Mouse (Mus musculus): Measurements from ENCODE around the gene Dnah2. TPM values are rescaled to one million over a fixed set of nuclear protein-coding genes. Genes with fewer than 3 reads are reported as not detected.

Gene Dnah2
- polyA plus RNA-seq, 1 experiment from 2014 or later = 6.9 TPM

DNA sequence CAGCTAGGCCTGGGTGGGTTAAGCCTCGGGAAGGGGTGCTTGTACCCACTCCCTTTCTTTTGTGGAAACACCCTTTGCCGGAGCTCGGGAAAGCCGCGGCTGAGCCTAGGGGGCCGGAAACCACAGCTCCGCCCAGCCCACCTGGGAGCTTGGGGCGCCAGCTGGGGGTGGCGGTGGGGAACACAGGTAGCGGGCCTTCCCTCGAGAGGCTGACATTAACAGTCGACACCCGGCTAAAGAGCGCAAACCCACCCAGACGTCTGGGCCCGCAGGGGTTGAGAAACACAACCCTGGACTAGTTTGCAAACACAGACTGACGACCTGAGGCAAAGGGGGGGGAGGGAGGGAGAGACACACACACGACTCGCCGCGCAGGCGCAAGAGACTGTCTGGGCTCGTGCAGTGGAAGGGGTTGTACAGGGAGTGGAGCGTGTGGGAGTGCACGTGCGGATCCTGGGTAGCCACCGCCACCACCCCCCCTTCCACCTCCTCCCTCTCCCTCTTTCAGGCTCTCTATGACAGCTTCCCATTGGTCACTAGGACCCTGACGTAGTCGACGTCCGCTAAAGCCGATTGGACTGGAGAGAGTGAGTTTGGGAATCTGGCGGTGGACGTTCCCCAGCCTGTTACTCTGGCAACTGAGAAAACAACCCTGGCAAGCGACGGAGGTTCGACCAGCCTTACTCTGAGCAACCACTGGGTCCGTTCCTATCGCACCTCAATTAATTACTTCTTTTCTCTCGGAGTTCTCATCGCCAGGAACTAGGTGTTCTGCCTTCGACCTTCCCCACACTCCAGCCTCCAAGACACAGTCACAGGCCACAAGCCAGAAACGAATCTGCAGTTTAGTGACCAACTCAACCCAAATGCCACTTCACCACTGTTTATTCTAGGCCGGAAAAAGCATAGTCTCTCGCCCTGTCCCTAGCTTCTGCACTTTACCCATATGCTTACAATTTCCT, 130.1 kb downstream of the Dnah2 start:
- 2% methylated on average over 40 of the region's 45 CpGs for WGBS
- H3K9me3 ChIP-seq (ENCODE audit: control insufficient read depth, low read length) = no peaks in the 10 kb centered on the region
- peaks cover 42% of the 10 kb centered on the region for H3K4me1 ChIP-seq (ENCODE audit: control insufficient read depth, insufficient read depth, low read length)
- H3K4me2 ChIP-seq (ENCODE audit: low read depth, low read length) = peak overlapping the region; percentile 99
- peak overlapping the region; percentile 64 for H3K9ac ChIP-seq (replicated peaks; ENCODE audit: low read depth, low read length)
- H3K27ac ChIP-seq (ENCODE audit: low read depth, low read length) = peak overlapping the region; percentile 99
- ATAC-seq (ENCODE audit: low read depth) = peak; percentile 91
- H3K27me3 ChIP-seq (ENCODE audit: control insufficient read depth, insufficient read depth, low read length) = peaks cover 14% of the 10 kb centered on the region; the same call in 1 of the 2 replicates
- H3K4me3 ChIP-seq (ENCODE audit: low read depth, low read length) = peak overlapping the region; percentile 83
- H3K36me3 ChIP-seq (ENCODE audit: control insufficient read depth, insufficient read depth, low read length) = no peaks in the 10 kb centered on the region

GRCm38 (mm10) chr11:69417449-69418384, 131.2 kb downstream of the Dnah2 start:
- peak overlapping the region; percentile 83 for H3K4me3 ChIP-seq (ENCODE audit: low read depth, low read length)
- WGBS = under 1% methylated on average over 39 of the region's 39 CpGs
- ATAC-seq (ENCODE audit: low read depth) = peak; percentile 29
- H3K9me3 ChIP-seq (ENCODE audit: control insufficient read depth, low read length) = no peaks in the 10 kb centered on the region
- H3K9ac ChIP-seq (replicated peaks; ENCODE audit: low read depth, low read length) = peak overlapping the region; percentile 99
- peak overlapping the region; percentile 99 for H3K4me2 ChIP-seq (ENCODE audit: low read depth, low read length)
- H3K27me3 ChIP-seq (ENCODE audit: control insufficient read depth, insufficient read depth, low read length) = peaks cover 10% of the 10 kb centered on the region; the same call in 1 of the 2 replicates
- peaks cover 53% of the 10 kb centered on the region for H3K4me1 ChIP-seq (ENCODE audit: control insufficient read depth, insufficient read depth, low read length)
- H3K27ac ChIP-seq (ENCODE audit: low read depth, low read length) = peak overlapping the region; percentile 99
- H3K36me3 ChIP-seq (ENCODE audit: control insufficient read depth, insufficient read depth, low read length) = peaks cover 2% of the 10 kb centered on the region; the same call in 1 of the 2 replicates

DNA sequence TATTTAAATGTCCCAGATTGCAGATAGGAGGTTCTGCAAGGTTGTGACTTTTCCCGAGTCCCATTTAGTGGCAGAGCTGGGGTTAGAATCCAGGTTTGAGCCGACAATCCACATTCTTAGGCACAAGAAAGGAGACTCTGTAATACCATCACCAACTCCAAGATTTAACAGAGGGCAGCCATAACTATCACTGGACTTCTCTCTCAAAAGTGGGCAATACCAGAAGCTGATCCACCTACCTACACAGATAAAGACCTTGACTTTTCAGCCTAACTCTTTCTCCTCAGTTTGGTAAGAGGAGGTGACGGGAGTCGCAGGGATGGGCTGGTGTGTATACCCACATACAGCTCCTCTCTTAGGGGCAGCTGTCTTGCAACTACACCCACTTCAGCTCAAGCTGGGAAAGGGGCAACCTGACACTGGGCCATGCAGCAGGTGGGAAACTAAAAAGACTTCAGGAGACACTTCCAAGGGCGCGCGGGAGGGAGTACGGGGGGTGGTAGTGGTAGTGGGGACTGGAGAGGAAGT, 131.9 kb downstream of the Dnah2 start:
- peak overlapping the region; percentile 99 for H3K9ac ChIP-seq (replicated peaks; ENCODE audit: low read depth, low read length)
- 5% methylated on average over 8 of the region's 8 CpGs for WGBS
- peaks cover 4% of the 10 kb centered on the region; the same call in 1 of the 2 replicates for H3K27me3 ChIP-seq (ENCODE audit: control insufficient read depth, insufficient read depth, low read length)
- peaks cover 6% of the 10 kb centered on the region; the same call in 1 of the 2 replicates for H3K36me3 ChIP-seq (ENCODE audit: control insufficient read depth, insufficient read depth, low read length)
- H3K4me2 ChIP-seq (ENCODE audit: low read depth, low read length) = peak overlapping the region; percentile 99
- H3K9me3 ChIP-seq (ENCODE audit: control insufficient read depth, low read length) = no peaks in the 10 kb centered on the region
- peaks cover 60% of the 10 kb centered on the region for H3K4me1 ChIP-seq (ENCODE audit: control insufficient read depth, insufficient read depth, low read length)
- peak overlapping the region; percentile 83 for H3K4me3 ChIP-seq (ENCODE audit: low read depth, low read length)
- peak overlapping the region; percentile 99 for H3K27ac ChIP-seq (ENCODE audit: low read depth, low read length)
- no peak for ATAC-seq (ENCODE audit: low read depth)

DNA sequence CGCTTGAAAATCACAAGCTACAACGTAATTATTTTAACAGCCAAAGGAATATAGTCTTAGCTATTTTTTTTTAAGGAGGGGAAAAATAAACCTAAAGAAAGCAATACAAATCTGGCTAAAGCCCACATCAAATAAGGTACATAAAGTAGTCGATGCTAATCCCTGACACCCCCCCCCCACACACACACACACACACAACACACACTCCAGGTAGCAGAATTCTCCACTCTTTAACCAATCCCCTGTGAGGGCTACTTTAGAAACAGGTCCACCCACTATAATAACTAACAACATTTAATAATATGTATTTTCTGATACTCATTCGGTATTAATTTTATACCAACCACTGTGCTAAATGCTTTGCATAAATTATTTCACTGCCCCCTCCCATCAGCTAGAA, 132.4 kb downstream of the Dnah2 start:
- H3K9me3 ChIP-seq (ENCODE audit: control insufficient read depth, low read length) = no peaks in the 10 kb centered on the region
- H3K4me3 ChIP-seq (ENCODE audit: low read depth, low read length) = peak overlapping the region; percentile 83
- H3K9ac ChIP-seq (replicated peaks; ENCODE audit: low read depth, low read length) = peak overlapping the region; percentile 99
- H3K4me1 ChIP-seq (ENCODE audit: control insufficient read depth, insufficient read depth, low read length) = peaks cover 65% of the 10 kb centered on the region
- no peak for ATAC-seq (ENCODE audit: low read depth)
- H3K27ac ChIP-seq (ENCODE audit: low read depth, low read length) = peak overlapping the region; percentile 99
- H3K36me3 ChIP-seq (ENCODE audit: control insufficient read depth, insufficient read depth, low read length) = peaks cover 6% of the 10 kb centered on the region; the same call in 1 of the 2 replicates
- H3K4me2 ChIP-seq (ENCODE audit: low read depth, low read length) = peak overlapping the region; percentile 99
- WGBS = 1% methylated on average over 4 of the region's 4 CpGs
- peaks cover 3% of the 10 kb centered on the region; the same call in 1 of the 2 replicates for H3K27me3 ChIP-seq (ENCODE audit: control insufficient read depth, insufficient read depth, low read length)

DNA sequence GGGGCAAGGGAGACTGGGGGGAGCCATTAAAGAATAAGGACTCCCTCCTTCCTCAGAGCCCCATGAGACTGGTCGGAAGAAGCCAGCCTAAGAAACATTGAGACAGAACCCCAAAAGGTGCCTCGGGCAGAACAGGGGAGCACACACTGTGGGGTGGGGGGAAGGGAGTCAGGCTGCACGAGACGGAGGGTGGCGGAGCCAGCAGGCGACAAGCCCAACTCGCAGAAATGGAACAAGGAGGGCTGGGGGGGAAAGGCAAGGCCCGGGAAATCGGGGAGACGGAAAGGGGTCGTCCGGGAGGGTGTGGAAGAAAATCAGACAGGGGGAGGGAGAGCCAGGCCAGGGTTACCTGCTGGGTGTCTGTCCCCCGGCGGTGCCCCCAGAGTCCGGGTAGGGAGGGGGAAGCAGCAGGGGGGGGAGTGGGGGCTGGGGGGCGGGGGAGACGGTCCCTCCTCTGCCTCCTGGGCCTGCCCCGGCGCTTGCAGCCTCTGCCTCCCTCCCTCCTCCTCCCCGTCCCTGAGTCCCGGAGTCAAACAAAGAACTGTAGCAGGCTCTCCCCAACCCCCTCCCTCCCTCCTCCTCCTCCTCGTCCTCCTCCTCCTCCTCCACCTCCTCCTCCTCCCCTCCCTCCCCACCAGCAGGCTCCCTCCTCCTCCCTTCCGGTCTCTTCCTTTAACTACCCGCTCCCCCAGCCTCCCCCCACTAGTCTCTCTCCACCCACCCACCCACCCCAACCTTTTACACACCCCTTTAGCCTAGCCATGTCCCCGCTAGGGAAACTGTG, 133.1 kb downstream of the Dnah2 start:
- WGBS = under 1% methylated on average over 17 of the region's 25 CpGs
- peaks cover 66% of the 10 kb centered on the region for H3K4me1 ChIP-seq (ENCODE audit: control insufficient read depth, insufficient read depth, low read length)
- peak overlapping the region; percentile 99 for H3K9ac ChIP-seq (replicated peaks; ENCODE audit: low read depth, low read length)
- H3K4me3 ChIP-seq (ENCODE audit: low read depth, low read length) = peak overlapping the region; percentile 83
- no peaks in the 10 kb centered on the region for H3K9me3 ChIP-seq (ENCODE audit: control insufficient read depth, low read length)
- peak overlapping the region; percentile 99 for H3K4me2 ChIP-seq (ENCODE audit: low read depth, low read length)
- no peaks in the 10 kb centered on the region for H3K27me3 ChIP-seq (ENCODE audit: control insufficient read depth, insufficient read depth, low read length)
- no peak for ATAC-seq (ENCODE audit: low read depth)
- H3K36me3 ChIP-seq (ENCODE audit: control insufficient read depth, insufficient read depth, low read length) = peaks cover 6% of the 10 kb centered on the region; the same call in 1 of the 2 replicates
- peak overlapping the region; percentile 99 for H3K27ac ChIP-seq (ENCODE audit: low read depth, low read length)

DNA sequence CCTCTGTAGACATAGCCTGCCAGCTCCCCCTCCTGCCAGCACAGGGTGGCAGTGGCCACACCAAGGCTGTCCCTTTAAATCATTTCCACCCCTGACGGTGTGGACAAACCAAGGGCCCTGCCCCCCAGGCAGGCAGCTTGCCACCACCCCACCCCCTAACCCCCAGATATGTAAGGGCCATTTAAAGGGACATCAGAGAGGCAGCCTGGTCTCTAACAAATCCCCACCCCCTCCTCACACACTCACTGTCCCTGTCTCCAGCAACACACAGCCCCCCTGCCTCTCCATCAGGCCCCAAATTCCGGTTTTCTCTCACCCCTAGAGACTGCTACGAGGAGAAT, 133.6 kb downstream of the Dnah2 start:
- Histone ChIP-seq H3K4me1 (ENCODE audit: control insufficient read depth, insufficient read depth, low read length) (peaks cover 63% of the 10 kb centered on the region), H3K4me2 (ENCODE audit: low read depth, low read length) (peak overlapping the region; percentile 99), H3K9ac (replicated peaks; ENCODE audit: low read depth, low read length) (peak overlapping the region; percentile 99), H3K9me3 (ENCODE audit: control insufficient read depth, low read length) (no peaks in the 10 kb centered on the region), H3K27me3 (ENCODE audit: control insufficient read depth, insufficient read depth, low read length) (no peaks in the 10 kb centered on the region), H3K36me3 (ENCODE audit: control insufficient read depth, insufficient read depth, low read length) (peaks cover 6% of the 10 kb centered on the region; the same call in 1 of the 2 replicates), H3K27ac (ENCODE audit: low read depth, low read length) (peak overlapping the region; percentile 99), H3K4me3 (ENCODE audit: low read depth, low read length) (peak overlapping the region; percentile 83)
- peak; percentile 14 for ATAC-seq (ENCODE audit: low read depth)
- WGBS = 0% methylated on average over 3 of the region's 3 CpGs

DNA sequence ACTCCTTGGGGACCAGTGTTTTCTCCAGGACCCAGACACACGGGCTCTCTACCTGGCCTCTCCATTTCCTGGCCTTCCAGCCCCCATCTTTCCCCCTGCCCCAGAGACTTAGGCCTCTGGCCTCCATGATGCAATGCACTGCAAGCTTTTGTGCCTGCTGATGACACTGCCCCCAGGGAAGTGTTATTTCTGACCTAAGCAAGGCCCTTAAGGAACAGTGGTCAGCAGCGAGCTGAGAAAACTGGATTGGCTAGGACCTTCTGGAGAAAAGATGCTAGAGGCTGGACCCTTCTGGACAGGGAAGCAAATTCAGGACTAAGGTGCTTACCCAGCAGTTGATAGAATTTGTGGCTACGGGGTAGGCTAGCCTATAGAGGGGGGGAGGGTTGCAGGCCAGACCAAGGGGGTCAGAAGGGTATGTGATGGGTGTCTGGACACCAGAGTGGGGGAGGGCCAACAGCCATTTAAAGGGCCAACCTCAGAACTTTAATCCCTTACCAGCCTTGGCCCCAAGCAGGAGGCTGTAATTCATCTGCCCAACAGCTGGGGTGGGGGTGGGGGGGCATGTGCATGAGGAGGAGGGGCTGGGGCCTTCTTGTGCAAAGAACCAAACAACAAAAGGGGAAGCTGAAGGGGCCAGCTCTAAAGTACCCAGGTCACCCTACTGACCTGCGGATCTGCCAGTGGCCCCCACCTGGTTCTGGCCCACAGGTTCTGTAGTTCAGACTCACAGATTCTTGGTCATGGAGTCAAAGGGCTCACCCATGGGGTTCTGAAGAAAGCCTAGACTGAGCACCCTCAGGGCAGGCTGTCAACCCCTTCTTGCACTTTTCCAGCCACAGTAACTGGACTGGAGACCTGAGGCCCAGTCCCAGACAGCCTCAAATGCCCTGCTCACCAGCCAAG, 134.2 kb downstream of the Dnah2 start:
- H3K27ac ChIP-seq (ENCODE audit: low read depth, low read length) = peak overlapping the region; percentile 99
- H3K4me1 ChIP-seq (ENCODE audit: control insufficient read depth, insufficient read depth, low read length) = peaks cover 57% of the 10 kb centered on the region
- peak overlapping the region; percentile 99 for H3K9ac ChIP-seq (replicated peaks; ENCODE audit: low read depth, low read length)
- no peaks in the 10 kb centered on the region for H3K27me3 ChIP-seq (ENCODE audit: control insufficient read depth, insufficient read depth, low read length)
- peaks cover 6% of the 10 kb centered on the region; the same call in 1 of the 2 replicates for H3K36me3 ChIP-seq (ENCODE audit: control insufficient read depth, insufficient read depth, low read length)
- ATAC-seq (ENCODE audit: low read depth) = no peak
- peak overlapping the region; percentile 99 for H3K4me2 ChIP-seq (ENCODE audit: low read depth, low read length)
- WGBS = 8% methylated on average over 4 of the region's 4 CpGs
- H3K4me3 ChIP-seq (ENCODE audit: low read depth, low read length) = peak overlapping the region; percentile 83
- H3K9me3 ChIP-seq (ENCODE audit: control insufficient read depth, low read length) = no peaks in the 10 kb centered on the region
